Mouse (Mus musculus): ENCODE results near the gene Olfr1106. TPM values are rescaled to one million over a fixed set of nuclear protein-coding genes. Genes with fewer than 3 reads are reported as not detected.

Gene Olfr1106
- not detected in 2 replicates for polyA plus RNA-seq (2015; fragmentation: Nextera tagmentation; extraction: Ambion mirVana)

DNA sequence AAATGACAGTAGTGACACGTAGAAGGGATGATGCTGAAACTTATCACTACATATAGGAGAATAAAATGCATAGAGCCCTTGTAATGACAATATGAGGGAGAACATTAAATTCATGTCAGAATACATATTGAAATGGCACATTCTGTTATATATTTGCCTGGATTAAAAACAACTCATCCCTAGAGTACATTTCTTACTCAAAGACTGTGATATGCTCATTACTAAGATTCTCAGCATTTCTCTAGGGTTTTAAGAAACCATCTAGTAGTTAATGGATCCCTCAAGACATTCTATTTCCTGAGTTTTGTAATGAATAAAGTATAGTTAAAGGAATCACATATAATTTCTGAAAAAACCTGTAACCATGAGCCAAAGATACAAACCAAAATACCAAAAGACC is at the start of gene Olfr1106:
Gene Olfr1106 (minus strand): TSS at position 101 of the 400 bp plus-strand sequence.
- no peak within 1 kb of the TSS for H3K4me3 ChIP-seq (ENCODE audit: low read length)
- 56% methylated on average over 1 of the region's 1 CpGs for WGBS

DNA sequence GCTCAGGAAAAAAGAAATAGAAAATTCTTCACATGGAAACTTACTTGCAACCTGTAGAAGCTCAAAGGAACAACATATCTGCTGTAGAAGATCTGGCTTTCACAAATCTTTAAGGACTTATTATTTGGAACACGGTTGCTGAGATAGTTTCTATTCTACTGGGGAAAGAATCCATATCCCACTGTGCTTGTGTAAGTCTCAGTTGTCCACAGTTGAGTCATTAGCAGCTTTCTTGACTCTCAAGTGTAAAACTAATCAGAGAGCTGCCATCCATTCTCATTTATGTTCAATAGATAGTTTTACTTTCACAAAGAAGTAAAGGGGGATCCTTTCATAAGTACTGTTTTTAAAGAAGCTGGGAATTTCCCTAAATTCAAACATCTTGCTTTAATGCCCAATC is 43.8 kb upstream of the Olfr1106 start, which contains the start of gene Olfr1109:
Gene Olfr1109 (minus strand): TSS at position 101 of the 400 bp plus-strand sequence.
- H3K4me2 ChIP-seq (ENCODE audit: low read depth, low read length) = no peak within 1 kb of the TSS
- 79% methylated on average over 1 of the region's 1 CpGs for WGBS
- no peaks in the 10 kb centered on the region for H3K27me3 ChIP-seq (ENCODE audit: control insufficient read depth, insufficient read depth, low read depth, low read length)
- H3K4me3 ChIP-seq (ENCODE audit: low read length) = no peak within 1 kb of the TSS
- ATAC-seq (ENCODE audit: low read depth) = no peak
- no peaks in the 10 kb centered on the region for H3K9me3 ChIP-seq (ENCODE audit: control insufficient read depth, low read length)
- no peaks in the 10 kb centered on the region for H3K36me3 ChIP-seq (ENCODE audit: control insufficient read depth, insufficient read depth, low read length)
- H3K9ac ChIP-seq (ENCODE audit: low read length) = no peak within 1 kb of the TSS
- H3K4me1 ChIP-seq (replicated peaks; ENCODE audit: control insufficient read depth, insufficient read depth, low read length) = no peaks in the 10 kb centered on the region
- no peak within 1 kb of the TSS for H3K27ac ChIP-seq (ENCODE audit: low read length)

More for the DNA sequence above, at the start of gene Olfr1106:
- Histone ChIP-seq H3K4me2 (ENCODE audit: low read depth, low read length) (no peak within 1 kb of the TSS), H3K4me1 (replicated peaks; ENCODE audit: control insufficient read depth, insufficient read depth, low read length) (no peaks in the 10 kb centered on the region), H3K36me3 (ENCODE audit: control insufficient read depth, insufficient read depth, low read length) (no peaks in the 10 kb centered on the region), H3K9ac (ENCODE audit: low read length) (no peak within 1 kb of the TSS), H3K27ac (ENCODE audit: low read length) (no peak within 1 kb of the TSS), H3K27me3 (ENCODE audit: control insufficient read depth, insufficient read depth, low read depth, low read length) (no peaks in the 10 kb centered on the region), H3K9me3 (ENCODE audit: control insufficient read depth, low read length) (no peaks in the 10 kb centered on the region)
- ATAC-seq (ENCODE audit: low read depth) = no peak

DNA sequence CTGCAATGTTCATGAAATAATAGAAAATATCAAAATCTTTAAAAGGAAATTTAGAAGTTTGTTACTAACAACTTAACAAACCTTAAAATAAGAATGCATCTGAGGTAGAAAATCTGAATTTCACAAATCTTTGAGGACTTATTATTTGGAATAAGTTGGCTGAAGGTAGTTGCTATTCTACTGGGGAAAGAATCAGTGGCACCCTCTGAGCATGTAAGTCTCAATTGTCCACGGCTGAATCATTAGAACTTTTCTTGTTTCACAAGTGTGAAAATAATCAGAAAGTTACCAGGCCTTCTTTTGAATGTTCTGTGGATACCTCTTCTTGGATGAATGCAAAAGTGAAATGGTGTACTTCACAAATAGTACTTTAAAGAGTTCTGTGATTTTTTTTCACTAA is 23.6 kb upstream of the Olfr1106 start, which contains the start of gene Olfr1107:
Gene Olfr1107 (minus strand): TSS at position 101 of the 400 bp plus-strand sequence.
- no peaks in the 10 kb centered on the region for H3K4me1 ChIP-seq (replicated peaks; ENCODE audit: control insufficient read depth, insufficient read depth, low read length)
- no peaks in the 10 kb centered on the region for H3K27me3 ChIP-seq (ENCODE audit: control insufficient read depth, insufficient read depth, low read depth, low read length)
- H3K9me3 ChIP-seq (ENCODE audit: control insufficient read depth, low read length) = no peaks in the 10 kb centered on the region
- no peak within 1 kb of the TSS for H3K4me3 ChIP-seq (ENCODE audit: low read length)
- no peak for ATAC-seq (ENCODE audit: low read depth)
- H3K9ac ChIP-seq (ENCODE audit: low read length) = no peak within 1 kb of the TSS
- H3K4me2 ChIP-seq (ENCODE audit: low read depth, low read length) = no peak within 1 kb of the TSS
- H3K36me3 ChIP-seq (ENCODE audit: control insufficient read depth, insufficient read depth, low read length) = no peaks in the 10 kb centered on the region
- no peak within 1 kb of the TSS for H3K27ac ChIP-seq (ENCODE audit: low read length)
- WGBS = 82% methylated on average over 1 of the region's 1 CpGs

DNA sequence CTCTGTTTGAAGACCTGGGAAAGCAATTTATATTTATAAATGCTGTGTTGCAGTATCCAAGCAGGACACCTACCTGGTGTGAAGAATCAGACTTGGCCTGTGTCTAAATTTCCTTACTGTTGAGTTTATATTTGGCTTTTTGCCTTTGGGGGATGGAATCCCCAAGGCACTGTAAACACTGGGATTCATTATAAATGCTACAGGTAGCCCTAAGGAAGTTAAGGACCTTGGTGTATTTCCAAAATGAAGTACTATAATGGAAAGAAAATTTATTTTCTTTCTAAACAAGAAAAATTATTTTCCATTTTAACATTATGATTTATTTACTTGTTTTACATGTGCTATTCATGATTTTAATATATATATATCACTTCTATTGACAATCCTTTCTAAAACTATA is 15.6 kb downstream of the Olfr1106 start, which contains the start of gene Olfr1105:
Gene Olfr1105 (minus strand): TSS at position 101 of the 400 bp plus-strand sequence.
- Histone ChIP-seq H3K4me1 (replicated peaks; ENCODE audit: control insufficient read depth, insufficient read depth, low read length) (no peaks in the 10 kb centered on the region), H3K36me3 (ENCODE audit: control insufficient read depth, insufficient read depth, low read length) (no peaks in the 10 kb centered on the region), H3K4me3 (ENCODE audit: low read length) (no peak within 1 kb of the TSS), H3K27ac (ENCODE audit: low read length) (no peak within 1 kb of the TSS), H3K9me3 (ENCODE audit: control insufficient read depth, low read length) (no peaks in the 10 kb centered on the region), H3K9ac (ENCODE audit: low read length) (no peak within 1 kb of the TSS), H3K27me3 (ENCODE audit: control insufficient read depth, insufficient read depth, low read depth, low read length) (no peaks in the 10 kb centered on the region), H3K4me2 (ENCODE audit: low read depth, low read length) (no peak within 1 kb of the TSS)
- ATAC-seq (ENCODE audit: low read depth) = no peak

DNA sequence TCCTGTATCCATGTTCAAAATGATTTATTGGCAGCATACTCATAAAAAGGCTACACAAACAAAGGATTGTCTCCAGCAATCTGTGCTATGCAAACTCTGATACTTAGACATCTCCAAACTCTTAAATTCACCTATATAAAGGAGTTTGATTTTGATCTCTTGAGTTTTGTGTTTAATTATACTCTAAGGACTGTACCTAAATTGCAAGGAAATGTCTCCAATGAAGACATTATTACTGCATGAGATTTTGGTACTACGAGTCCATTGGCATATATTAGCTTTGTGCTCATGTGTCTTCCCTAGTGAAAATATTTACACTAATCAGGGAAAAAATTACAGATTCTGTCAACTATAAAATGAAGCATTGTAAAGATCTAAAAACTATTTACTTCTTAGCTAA is 25.1 kb downstream of the Olfr1106 start, which contains the start of gene Olfr1104:
Gene Olfr1104 (minus strand): TSS at position 101 of the 400 bp plus-strand sequence.
- H3K36me3 ChIP-seq (ENCODE audit: control insufficient read depth, insufficient read depth, low read length) = no peaks in the 10 kb centered on the region
- H3K4me2 ChIP-seq (ENCODE audit: low read depth, low read length) = no peak within 1 kb of the TSS
- ATAC-seq (ENCODE audit: low read depth) = no peak
- no peak within 1 kb of the TSS for H3K4me3 ChIP-seq (ENCODE audit: low read length)
- no peaks in the 10 kb centered on the region for H3K4me1 ChIP-seq (replicated peaks; ENCODE audit: control insufficient read depth, insufficient read depth, low read length)
- H3K9ac ChIP-seq (ENCODE audit: low read length) = no peak within 1 kb of the TSS
- no peaks in the 10 kb centered on the region for H3K9me3 ChIP-seq (ENCODE audit: control insufficient read depth, low read length)
- no peaks in the 10 kb centered on the region for H3K27me3 ChIP-seq (ENCODE audit: control insufficient read depth, insufficient read depth, low read depth, low read length)
- no peak within 1 kb of the TSS for H3K27ac ChIP-seq (ENCODE audit: low read length)
- 70% methylated on average over 1 of the region's 1 CpGs for WGBS

DNA sequence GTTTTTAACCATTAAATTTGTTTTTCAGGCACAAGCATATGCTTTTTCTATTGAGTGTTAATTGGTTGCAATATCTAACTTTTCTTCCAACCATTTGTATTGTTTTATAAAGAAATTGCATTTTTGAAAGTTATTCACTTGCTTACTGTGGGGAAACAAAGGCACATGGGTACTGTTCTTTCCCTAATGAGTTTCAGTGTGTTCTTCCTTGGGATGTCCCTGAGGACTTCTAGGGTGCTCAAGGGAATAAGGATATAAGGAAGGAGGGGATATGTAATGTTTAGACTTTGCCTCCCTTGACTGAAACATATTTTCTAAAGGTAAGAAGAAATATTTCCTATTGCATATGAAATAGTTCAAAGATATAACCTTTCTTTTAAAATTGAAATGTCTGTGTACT is 54.0 kb downstream of the Olfr1106 start, which contains the start of gene Olfr1102:
Gene Olfr1102 (plus strand): TSS at position 301 of the 400 bp plus-strand sequence.
- Histone ChIP-seq H3K36me3 (ENCODE audit: control insufficient read depth, insufficient read depth, low read length) (no peaks in the 10 kb centered on the region), H3K9me3 (ENCODE audit: control insufficient read depth, low read length) (no peaks in the 10 kb centered on the region), H3K4me3 (ENCODE audit: low read length) (no peak within 1 kb of the TSS), H3K27ac (ENCODE audit: low read length) (no peak within 1 kb of the TSS), H3K9ac (ENCODE audit: low read length) (no peak within 1 kb of the TSS), H3K4me1 (replicated peaks; ENCODE audit: control insufficient read depth, insufficient read depth, low read length) (no peaks in the 10 kb centered on the region), H3K4me2 (ENCODE audit: low read depth, low read length) (no peak within 1 kb of the TSS), H3K27me3 (ENCODE audit: control insufficient read depth, insufficient read depth, low read depth, low read length) (no peaks in the 10 kb centered on the region)
- ATAC-seq (ENCODE audit: low read depth) = no peak

Other genes with a start within 250 kb of the Olfr1106 start
- not detected in 2 replicates for gene Olfr141, start 242.3 kb downstream of the Olfr1106 start, polyA plus RNA-seq (2015; fragmentation: Nextera tagmentation; extraction: Ambion mirVana)
- not detected in 2 replicates for gene Olfr1094, start 227.6 kb downstream of the Olfr1106 start, polyA plus RNA-seq (2015; fragmentation: Nextera tagmentation; extraction: Ambion mirVana)
- not detected in 2 replicates for gene Olfr1095, start 200.6 kb downstream of the Olfr1106 start, polyA plus RNA-seq (2015; fragmentation: Nextera tagmentation; extraction: Ambion mirVana)
- not detected in 2 replicates for gene Gm13723, start 177.5 kb downstream of the Olfr1106 start, polyA plus RNA-seq (2015; fragmentation: Nextera tagmentation; extraction: Ambion mirVana)
- not detected in 2 replicates for gene Olfr1097, start 160.1 kb downstream of the Olfr1106 start, polyA plus RNA-seq (2015; fragmentation: Nextera tagmentation; extraction: Ambion mirVana)
- not detected in 2 replicates for gene Olfr1098, start 127.7 kb downstream of the Olfr1106 start, polyA plus RNA-seq (2015; fragmentation: Nextera tagmentation; extraction: Ambion mirVana)
- gene Olfr1099, start 91.6 kb downstream of the Olfr1106 start, polyA plus RNA-seq (2015; fragmentation: Nextera tagmentation; extraction: Ambion mirVana) = not detected in 2 replicates
- not detected in 2 replicates for gene Olfr1100, start 72.3 kb downstream of the Olfr1106 start, polyA plus RNA-seq (2015; fragmentation: Nextera tagmentation; extraction: Ambion mirVana)
- gene Olfr1101, start 61.1 kb downstream of the Olfr1106 start, polyA plus RNA-seq (2015; fragmentation: Nextera tagmentation; extraction: Ambion mirVana) = not detected in 2 replicates
- not detected in 2 replicates for gene Olfr1102, start 53.9 kb downstream of the Olfr1106 start, polyA plus RNA-seq (2015; fragmentation: Nextera tagmentation; extraction: Ambion mirVana)
- gene Olfr1104, start 25.2 kb downstream of the Olfr1106 start, polyA plus RNA-seq (2015; fragmentation: Nextera tagmentation; extraction: Ambion mirVana) = not detected in 2 replicates
- gene Olfr1105, start 15.7 kb downstream of the Olfr1106 start, polyA plus RNA-seq (2015; fragmentation: Nextera tagmentation; extraction: Ambion mirVana) = not detected in 2 replicates
- not detected in 2 replicates for gene Olfr1107, start 23.5 kb upstream of the Olfr1106 start, polyA plus RNA-seq (2015; fragmentation: Nextera tagmentation; extraction: Ambion mirVana)
- gene Olfr1109, start 43.7 kb upstream of the Olfr1106 start, polyA plus RNA-seq (2015; fragmentation: Nextera tagmentation; extraction: Ambion mirVana) = not detected in 2 replicates
- gene Olfr259, start 62.3 kb upstream of the Olfr1106 start, polyA plus RNA-seq (2015; fragmentation: Nextera tagmentation; extraction: Ambion mirVana) = not detected in 2 replicates
- gene Olfr1110, start 88.0 kb upstream of the Olfr1106 start, polyA plus RNA-seq (2015; fragmentation: Nextera tagmentation; extraction: Ambion mirVana) = not detected in 2 replicates
- gene Olfr1111, start 100.4 kb upstream of the Olfr1106 start, polyA plus RNA-seq (2015; fragmentation: Nextera tagmentation; extraction: Ambion mirVana) = not detected in 2 replicates
- not detected in 2 replicates for gene Olfr1112, start 135.5 kb upstream of the Olfr1106 start, polyA plus RNA-seq (2015; fragmentation: Nextera tagmentation; extraction: Ambion mirVana)
- not detected in 2 replicates for gene Olfr1113, start 156.7 kb upstream of the Olfr1106 start, polyA plus RNA-seq (2015; fragmentation: Nextera tagmentation; extraction: Ambion mirVana)
- gene Olfr1115, start 195.7 kb upstream of the Olfr1106 start, polyA plus RNA-seq (2015; fragmentation: Nextera tagmentation; extraction: Ambion mirVana) = not detected in 2 replicates
- not detected in 2 replicates for gene Olfr1116, start 215.3 kb upstream of the Olfr1106 start, polyA plus RNA-seq (2015; fragmentation: Nextera tagmentation; extraction: Ambion mirVana)

Measured in lung, embryonic 16.5 days (tissue).